Mouse (Mus musculus) embryonic facial prominence, embryonic 10.5 days (tissue): ENCODE data around the gene Zfp57. TPM values are rescaled to one million over a fixed set of nuclear protein-coding genes. Genes with fewer than 3 reads are reported as not detected.

Experiments
- DNase-seq: peaks from one replicate; pipeline ENCODE4 v3.0.0-alpha.2; 2017; ENCODE audit warnings: low spot score
- H3K27ac ChIP-seq: fragments of 300-500 bp; sonication (generic); replicated peaks from 2 replicates; pipeline ENCODE4 v1.5.1; 2016; ENCODE audit warnings: mild to moderate bottlenecking
- H3K27me3 ChIP-seq: fragments of 300-500 bp; sonication (generic); replicated peaks from 2 replicates; pipeline ENCODE4 v1.6.1; 2016; ENCODE audit warnings: low read depth, mild to moderate bottlenecking; ENCODE audit not compliant: poor library complexity, severe bottlenecking
- H3K36me3 ChIP-seq: fragments of 300-500 bp; sonication (generic); replicated peaks from 2 replicates; pipeline ENCODE4 v1.6.1; 2016; ENCODE audit warnings: mild to moderate bottlenecking, moderate library complexity
- H3K4me1 ChIP-seq: fragments of 300-500 bp; sonication (generic); 2 replicates; pipeline ENCODE4 v1.6.1; 2016
- H3K4me3 ChIP-seq: fragments of 300-500 bp; sonication (generic); 2 replicates; pipeline ENCODE4 v1.5.1; 2016; ENCODE audit warnings: mild to moderate bottlenecking, moderate library complexity
- H3K9me3 ChIP-seq: fragments of 300-500 bp; sonication (generic); 2 replicates; pipeline ENCODE4 v1.6.1; 2016; ENCODE audit warnings: mild to moderate bottlenecking
- WGBS: fragments of 180-500 bp; shearing (Covaris S2); methylation state at CpG from one replicate; pipeline ENCODE4 v1.1.7; 2016; 5-methylcytosine and 5-hydroxymethylcytosine counted together
- polyA plus RNA-seq: library from polyadenylated mRNA; unstranded; fragments of >200 nt; fragmentation: Nextera tagmentation; extraction: Ambion mirVana; gene quantifications from 2 replicates; pipeline ENCODE4 v1.2.1, GENCODE M21; 2016

Gene Zfp57
- polyA plus RNA-seq, result 97.0 and 106 TPM in 2 replicates

DNA sequence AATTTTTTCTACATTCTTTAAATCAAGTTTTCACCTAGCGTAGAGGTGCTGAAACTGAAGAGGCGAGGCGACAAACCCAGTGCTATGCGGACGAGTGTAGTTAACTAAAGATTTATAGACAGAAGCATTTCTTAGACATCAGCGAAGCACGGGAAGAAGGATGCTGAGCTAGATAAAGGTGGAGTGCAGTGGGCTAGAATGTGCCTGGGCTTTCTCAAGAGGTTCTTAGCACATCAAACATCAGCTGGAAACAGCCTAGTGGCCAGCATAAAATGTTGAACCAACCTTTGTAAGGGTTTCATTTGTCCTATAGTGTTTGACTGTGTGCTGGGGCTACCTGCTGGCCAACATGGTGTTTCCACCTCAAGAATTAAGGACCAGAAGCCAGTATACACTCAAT, at the start of gene Zfp57:
TSS of gene Zfp57 (plus strand) at position 301 of the 400 bp plus-strand sequence.
- Histone ChIP-seq H3K27me3 (no peaks in the 10 kb centered on the region), H3K4me1 (peaks cover 18% of the 10 kb centered on the region), H3K27ac (peak within 1 kb of the TSS; percentile 95), H3K36me3 (peaks cover 18% of the 10 kb centered on the region), H3K9me3 (no peaks in the 10 kb centered on the region), H3K4me3 (peak within 1 kb of the TSS; percentile 73)
- 95% methylated on average over 7 of the region's 7 CpGs for WGBS
- DNase-seq, result no peak

DNA sequence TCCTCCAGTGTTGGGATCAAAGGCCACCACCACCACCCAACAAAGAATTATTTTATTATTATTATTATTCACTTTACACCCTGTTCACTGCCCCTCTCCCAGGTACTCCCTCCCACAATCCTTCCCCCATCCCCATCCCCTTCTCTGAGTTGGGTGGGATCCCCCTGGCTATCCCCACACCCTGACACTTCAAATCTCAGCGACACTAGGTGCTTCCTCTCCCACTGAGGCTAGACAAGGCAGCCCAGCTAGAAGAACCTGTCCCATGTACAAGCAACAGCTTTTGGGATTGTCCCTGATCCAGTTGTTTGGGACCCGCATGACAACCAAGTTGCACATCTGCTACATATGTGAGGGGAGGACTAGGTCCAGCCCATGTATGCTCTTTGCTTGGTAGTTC, 48.3 kb upstream of the Zfp57 start:
- no peak for DNase-seq
- H3K27me3 ChIP-seq, result peaks cover 18% of the 10 kb centered on the region
- H3K4me3 ChIP-seq, result no peak overlapping the region
- peaks cover 17% of the 10 kb centered on the region for H3K4me1 ChIP-seq
- peaks cover 51% of the 10 kb centered on the region for H3K36me3 ChIP-seq
- H3K9me3 ChIP-seq, result no peaks in the 10 kb centered on the region
- WGBS, result 81% methylated on average over 2 of the region's 2 CpGs
- H3K27ac ChIP-seq, result no peak overlapping the region

DNA sequence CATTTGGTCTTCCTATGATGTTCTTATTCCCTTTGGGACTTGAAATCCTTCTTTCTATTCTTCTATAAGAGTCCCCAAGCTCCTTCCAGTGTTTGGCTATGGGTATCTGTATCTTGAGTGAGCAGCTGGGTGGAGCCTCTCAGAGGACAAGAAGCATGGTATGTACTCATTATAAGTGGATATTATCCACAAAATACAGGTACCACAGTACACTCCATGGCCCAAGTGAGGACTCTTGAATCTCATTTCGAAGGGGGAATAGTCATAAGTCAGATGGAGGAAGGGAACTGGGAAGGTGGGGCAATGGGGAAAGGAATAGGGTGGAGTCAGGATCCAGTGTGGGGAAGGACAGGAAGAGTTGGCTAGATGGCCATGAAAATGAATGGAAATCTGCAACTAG, 47.9 kb upstream of the Zfp57 start:
- Histone ChIP-seq H3K27ac (no peak overlapping the region), H3K9me3 (no peaks in the 10 kb centered on the region), H3K36me3 (peaks cover 51% of the 10 kb centered on the region), H3K27me3 (peaks cover 13% of the 10 kb centered on the region), H3K4me3 (no peak overlapping the region), H3K4me1 (peaks cover 17% of the 10 kb centered on the region)
- DNase-seq, result no peak
- 70% methylated on average over 1 of the region's 1 CpGs for WGBS

DNA sequence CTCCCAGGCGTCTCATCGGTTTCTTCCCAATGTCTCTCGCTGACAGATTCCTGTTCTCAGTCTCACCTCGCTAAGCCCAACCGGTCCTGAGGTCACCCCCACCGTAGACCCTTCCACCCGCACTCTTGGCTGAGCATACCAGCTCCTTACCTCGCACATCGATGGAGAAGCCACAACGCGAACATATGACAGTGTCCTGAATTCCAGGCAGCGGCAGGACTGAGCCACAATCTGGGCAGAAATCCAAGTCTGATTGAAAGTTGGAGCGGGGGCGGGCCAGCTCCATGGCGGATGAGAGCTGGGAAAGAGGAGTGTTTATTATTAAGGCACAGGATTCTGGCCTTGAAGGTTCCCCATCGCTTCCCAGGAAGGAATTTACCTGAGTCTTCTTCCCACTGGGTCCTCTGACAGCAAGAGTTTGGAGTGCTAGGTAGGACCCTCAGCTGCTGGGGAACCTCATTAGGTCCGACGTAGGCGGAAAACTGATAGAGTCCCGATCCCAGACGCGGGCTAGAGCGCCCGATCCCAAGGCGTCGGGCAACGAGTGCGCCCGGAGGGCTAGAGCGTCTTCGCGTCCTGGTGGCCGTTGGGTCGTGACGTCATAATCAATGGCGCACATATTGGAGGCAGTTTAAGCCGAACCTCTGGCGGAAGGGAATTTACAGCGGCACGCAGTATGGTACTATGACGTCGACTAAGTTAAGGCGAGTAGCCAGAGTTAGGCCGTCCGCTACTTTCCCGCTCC, 42.8 kb upstream of the Zfp57 start, which contains the start of the genes Znrd1 and Znrd1as:
TSS of gene Znrd1 (minus strand) at position 561 of the 745 bp plus-strand sequence.
TSS of gene Znrd1as (plus strand) at position 594 of the 745 bp plus-strand sequence.
- no peaks in the 10 kb centered on the region for H3K27me3 ChIP-seq
- peak; percentile 96 for DNase-seq
- H3K4me3 ChIP-seq, result peak within 1 kb of the TSS; percentile 76
- H3K4me1 ChIP-seq, result peaks cover 16% of the 10 kb centered on the region
- H3K36me3 ChIP-seq, result peaks cover 35% of the 10 kb centered on the region
- under 1% methylated on average over 46 of the region's 46 CpGs for WGBS
- H3K9me3 ChIP-seq, result no peaks in the 10 kb centered on the region
- peak within 1 kb of the TSS; percentile 90 for H3K27ac ChIP-seq

DNA sequence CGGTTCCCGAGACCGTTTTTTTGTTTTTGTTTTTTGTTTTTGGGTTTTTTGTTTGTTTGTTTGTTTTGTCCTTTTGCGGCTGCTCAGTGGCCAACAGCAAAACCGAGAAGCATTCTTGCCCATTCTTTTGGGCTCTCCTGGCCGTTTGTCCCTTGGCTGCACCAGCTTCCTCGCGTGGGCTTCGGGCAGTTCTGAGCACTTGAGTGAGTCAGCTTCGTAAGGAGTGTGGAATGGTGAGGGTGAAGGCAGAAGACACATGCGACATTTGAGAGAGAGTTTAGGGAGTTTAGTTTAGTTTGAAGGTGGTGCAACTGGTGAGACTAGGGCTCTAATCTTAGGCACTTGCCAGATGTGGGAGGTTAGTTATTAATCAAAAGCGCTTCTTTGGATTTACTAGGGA, 42.1 kb upstream of the Zfp57 start:
- peak overlapping the region; percentile 90 for H3K27ac ChIP-seq
- no peaks in the 10 kb centered on the region for H3K9me3 ChIP-seq
- 12% methylated on average over 12 of the region's 12 CpGs for WGBS
- peaks cover 16% of the 10 kb centered on the region for H3K4me1 ChIP-seq
- H3K36me3 ChIP-seq, result peaks cover 28% of the 10 kb centered on the region
- no peak for DNase-seq
- H3K27me3 ChIP-seq, result no peaks in the 10 kb centered on the region
- peak overlapping the region; percentile 76 for H3K4me3 ChIP-seq

DNA sequence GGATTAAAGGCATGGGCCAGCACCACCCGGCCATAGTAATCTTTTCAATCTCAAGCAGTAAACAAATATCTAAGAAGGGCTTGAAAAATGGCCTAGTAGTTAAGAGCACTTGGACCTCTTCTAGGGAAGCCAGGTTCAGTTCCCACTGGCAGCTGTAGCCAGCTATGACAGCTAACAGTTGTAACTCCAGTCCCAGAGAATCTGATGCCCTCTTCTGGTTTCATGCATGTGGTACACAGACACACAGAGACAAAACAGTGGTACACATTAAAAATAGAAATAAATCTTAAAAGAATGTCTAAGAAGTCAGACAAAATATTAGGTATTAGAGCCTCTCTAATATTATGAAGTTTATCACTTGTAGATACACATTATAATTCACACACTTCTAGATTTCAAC, 39.8 kb upstream of the Zfp57 start:
- H3K27ac ChIP-seq, result no peak overlapping the region
- H3K9me3 ChIP-seq, result no peaks in the 10 kb centered on the region
- peaks cover 16% of the 10 kb centered on the region for H3K4me1 ChIP-seq
- no peaks in the 10 kb centered on the region for H3K27me3 ChIP-seq
- H3K4me3 ChIP-seq, result no peak overlapping the region
- WGBS, result 80% methylated on average over 1 of the region's 1 CpGs
- no peak for DNase-seq
- H3K36me3 ChIP-seq, result peaks cover 8% of the 10 kb centered on the region; the same call in 1 of the 2 replicates

DNA sequence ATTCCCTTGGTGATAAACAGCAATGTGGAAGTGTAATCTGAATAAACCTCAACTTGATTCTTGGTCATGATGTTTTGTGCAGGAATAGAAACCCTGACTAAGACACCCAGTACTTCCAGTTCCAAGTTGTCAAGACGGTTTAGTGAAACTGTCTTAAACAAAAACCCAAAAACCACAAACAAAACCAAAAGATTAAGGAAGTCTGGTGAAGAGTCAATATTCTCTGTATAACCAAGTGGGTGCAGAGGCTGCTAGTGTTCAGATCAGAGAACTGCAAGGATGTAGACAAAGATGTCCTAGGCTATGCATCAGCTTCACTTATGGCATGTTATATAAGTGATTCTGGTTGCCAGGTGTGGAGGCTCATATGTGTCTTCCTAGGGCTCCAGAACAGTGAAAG, 34.1 kb upstream of the Zfp57 start:
- Histone ChIP-seq H3K4me1 (no peaks in the 10 kb centered on the region), H3K9me3 (no peaks in the 10 kb centered on the region), H3K36me3 (no peaks in the 10 kb centered on the region), H3K27ac (no peak overlapping the region), H3K27me3 (no peaks in the 10 kb centered on the region), H3K4me3 (no peak overlapping the region)
- WGBS, result 86% methylated on average over 1 of the region's 1 CpGs
- no peak for DNase-seq

DNA sequence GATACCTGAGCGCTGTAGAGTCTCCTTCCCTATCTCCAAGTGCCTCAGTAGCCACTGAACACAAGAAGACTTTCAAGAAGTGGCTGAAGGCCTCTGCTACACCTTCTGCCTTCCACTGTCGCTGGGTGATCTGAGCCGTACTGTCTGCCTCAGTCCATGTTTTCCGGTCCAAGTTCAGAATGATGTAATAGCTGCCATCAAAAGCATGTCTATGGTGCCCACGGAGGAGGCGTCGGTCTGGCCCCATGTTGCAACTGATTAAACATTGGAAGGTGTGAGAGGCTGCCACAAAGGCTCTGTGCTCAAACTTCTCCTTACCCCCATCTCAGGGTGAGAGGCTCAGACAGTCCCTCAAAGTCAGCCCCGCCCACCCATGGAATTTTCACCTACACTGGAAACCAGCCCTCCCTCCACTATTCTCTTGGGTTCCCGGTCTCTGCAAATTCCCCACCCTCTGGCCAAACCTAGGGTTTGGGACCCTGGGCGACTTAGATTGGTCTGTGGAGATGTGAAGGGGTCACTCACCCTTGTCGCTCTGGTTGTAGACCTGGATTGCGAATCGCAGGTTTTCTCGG, 30.6 kb upstream of the Zfp57 start:
- Histone ChIP-seq H3K27ac (no peak overlapping the region), H3K4me1 (no peaks in the 10 kb centered on the region), H3K36me3 (no peaks in the 10 kb centered on the region), H3K4me3 (no peak overlapping the region), H3K27me3 (no peaks in the 10 kb centered on the region), H3K9me3 (no peaks in the 10 kb centered on the region)
- WGBS, result 87% methylated on average over 14 of the region's 14 CpGs
- no peak for DNase-seq

DNA sequence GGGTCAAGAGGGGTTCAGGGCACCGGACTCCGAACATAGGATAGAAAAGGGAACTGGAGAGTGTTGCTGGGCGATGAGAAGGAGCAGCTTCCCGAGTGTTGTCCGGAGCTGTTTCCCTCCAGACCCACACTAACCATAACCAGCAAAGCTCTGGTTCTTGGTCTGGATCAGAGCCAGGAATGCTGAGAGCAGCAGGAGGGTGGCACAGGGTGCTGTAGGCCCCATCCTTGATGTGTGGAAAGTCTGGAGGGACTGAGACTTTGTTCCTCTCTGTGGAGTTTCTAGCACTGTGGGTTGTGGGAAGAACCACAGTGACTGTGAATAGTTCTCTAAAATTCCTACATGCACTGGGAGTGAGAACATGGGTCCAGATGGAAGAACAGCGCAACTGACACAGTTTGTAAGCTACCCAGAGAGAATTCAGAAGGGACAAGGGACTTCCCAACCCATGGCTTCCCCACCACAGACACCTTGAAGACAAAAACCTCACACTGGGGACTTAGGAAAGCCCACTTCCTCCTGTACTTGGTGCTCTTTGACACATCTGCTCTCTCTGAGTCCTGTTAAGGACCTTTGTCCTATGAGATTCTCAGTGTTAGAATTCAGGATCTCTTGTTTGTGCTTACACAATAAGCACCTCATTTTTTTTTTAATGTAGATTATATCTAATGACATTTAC, 29.7 kb upstream of the Zfp57 start:
- H3K4me3 ChIP-seq, result no peak overlapping the region
- no peaks in the 10 kb centered on the region for H3K27me3 ChIP-seq
- no peak for DNase-seq
- no peaks in the 10 kb centered on the region for H3K36me3 ChIP-seq
- no peaks in the 10 kb centered on the region for H3K9me3 ChIP-seq
- H3K27ac ChIP-seq, result no peak overlapping the region
- H3K4me1 ChIP-seq, result no peaks in the 10 kb centered on the region
- 92% methylated on average over 6 of the region's 6 CpGs for WGBS

DNA sequence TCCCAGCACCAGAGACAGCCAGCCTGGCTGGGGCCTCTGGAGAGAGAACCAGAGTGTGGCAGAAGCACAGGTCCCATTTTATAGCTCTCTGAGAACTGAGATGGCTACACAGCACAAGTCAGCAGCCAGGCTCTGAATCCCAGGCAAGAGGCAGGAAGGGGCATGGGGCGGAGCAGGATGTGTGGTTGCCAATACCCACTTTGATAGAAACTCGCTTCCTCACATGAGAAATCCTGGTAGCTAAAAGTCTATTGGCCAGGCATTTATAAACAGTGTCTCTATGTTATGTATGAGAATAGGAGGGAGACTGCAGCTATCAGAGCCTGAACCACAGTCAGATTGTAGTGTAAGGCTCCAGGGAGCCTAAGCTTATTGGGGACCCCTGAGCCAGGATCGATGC, 28.2 kb upstream of the Zfp57 start:
- WGBS, result 82% methylated on average over 3 of the region's 3 CpGs
- H3K27me3 ChIP-seq, result no peaks in the 10 kb centered on the region
- DNase-seq, result no peak

DNA sequence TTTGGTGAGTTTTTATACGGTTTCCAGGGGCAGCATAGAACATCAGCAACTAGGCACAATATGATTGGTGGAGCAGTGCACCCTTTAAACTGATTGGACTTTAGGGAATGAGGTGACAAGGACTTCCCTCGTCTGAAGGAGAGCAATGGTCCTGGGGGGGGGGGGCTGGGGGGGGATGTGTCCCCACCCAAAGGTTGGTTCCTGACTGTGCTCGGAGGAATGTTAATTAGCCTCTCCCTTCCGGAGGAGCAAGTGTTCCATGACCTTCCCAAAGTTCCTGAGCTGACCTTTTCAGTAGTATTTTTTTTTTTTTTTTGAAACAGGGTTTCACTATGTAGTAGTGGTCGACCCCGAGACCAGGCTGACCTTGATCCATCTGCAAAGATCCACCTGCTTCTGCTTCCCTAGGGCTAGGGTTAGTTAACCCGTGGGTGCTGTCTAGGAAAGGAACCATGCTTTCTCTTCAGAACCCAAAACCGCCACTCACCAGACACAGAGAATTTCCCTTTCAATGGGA, 27.6 kb upstream of the Zfp57 start:
- H3K9me3 ChIP-seq, result no peaks in the 10 kb centered on the region
- 68% methylated on average over 8 of the region's 8 CpGs for WGBS

More for the DNA sequence above, 28.2 kb upstream of the Zfp57 start:
- Histone ChIP-seq H3K4me3 (no peak overlapping the region), H3K27ac (no peak overlapping the region), H3K9me3 (no peaks in the 10 kb centered on the region), H3K4me1 (no peaks in the 10 kb centered on the region), H3K36me3 (no peaks in the 10 kb centered on the region)

DNA sequence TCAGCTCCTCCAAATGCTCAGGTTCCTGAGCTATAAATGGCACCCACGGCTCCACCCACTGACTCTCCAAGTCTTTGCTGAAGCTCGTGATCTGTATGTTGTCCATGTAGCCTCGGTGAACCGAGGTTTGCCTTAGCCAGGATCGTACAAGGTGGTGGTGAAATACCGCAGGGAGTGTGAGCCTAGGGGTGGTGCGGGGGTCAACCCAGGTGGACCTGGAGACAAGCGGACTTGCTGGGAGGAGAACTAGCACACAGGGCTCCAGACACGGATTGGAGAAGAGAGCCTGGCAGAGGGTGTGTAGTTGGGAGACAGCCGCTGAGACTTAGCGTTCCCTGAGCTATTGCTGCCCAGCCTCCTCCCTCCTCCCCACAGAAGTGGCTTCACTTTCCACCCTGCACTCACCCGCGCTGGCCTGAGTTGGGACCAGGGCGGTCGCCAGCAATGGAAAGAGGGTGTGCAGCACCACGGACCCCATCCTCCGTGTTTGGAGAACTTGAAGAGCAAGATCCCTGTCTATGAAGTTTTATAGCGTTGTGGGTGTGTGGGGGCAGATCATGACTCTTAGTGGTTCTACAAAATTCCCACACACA, 19.6 kb upstream of the Zfp57 start, which contains the start of gene 2410137M14Rik:
TSS of gene 2410137M14Rik (minus strand) at position 17 of the 593 bp plus-strand sequence.
- peak within 1 kb of the TSS; percentile 40 for H3K4me3 ChIP-seq
- 11% methylated on average over 18 of the region's 18 CpGs for WGBS
- H3K27me3 ChIP-seq, result peaks cover 29% of the 10 kb centered on the region; the same call in 1 of the 2 replicates
- peaks cover 20% of the 10 kb centered on the region for H3K4me1 ChIP-seq
- no peak for DNase-seq
- no peaks in the 10 kb centered on the region for H3K36me3 ChIP-seq
- H3K27ac ChIP-seq, result peak within 1 kb of the TSS; percentile 57; the same call in 1 of the 2 replicates
- no peaks in the 10 kb centered on the region for H3K9me3 ChIP-seq

More for the DNA sequence above, 27.6 kb upstream of the Zfp57 start:
- Histone ChIP-seq H3K36me3 (no peaks in the 10 kb centered on the region), H3K4me3 (no peak overlapping the region), H3K27ac (no peak overlapping the region), H3K27me3 (0 out of 2 replicates have a peak, but pooled peaks cover under 1% of the 10 kb centered on the region), H3K4me1 (no peaks in the 10 kb centered on the region)
- no peak for DNase-seq
